Mouse (Mus musculus) small intestine, adult 2 months (tissue): ENCODE data around the gene Adcy3.

ENCODE experiments used
- CTCF ChIP-seq: fragments of 200-500 bp; IDR thresholded peaks from 2 replicates; pipeline ENCODE4 v1.5.1; 2012; ENCODE audit warnings: low read depth, mild to moderate bottlenecking, control low read depth, inconsistent platforms, low read length, moderate library complexity, mixed read lengths; ENCODE audit not compliant: insufficient replicate concordance, insufficient read length; ENCODE audit errors: extremely low read depth
- POLR2A ChIP-seq: fragments of 200-500 bp; IDR thresholded peaks from 2 replicates; pipeline ENCODE4 v1.6.1; 2012; ENCODE audit warnings: low read depth, mild to moderate bottlenecking, control low read depth, inconsistent platforms, low read length, moderate library complexity

GRCm38 (mm10) chr12:4173108-4173790, 40.3 kb downstream of the Adcy3 start:
- TF ChIP-seq POLR2A (no peak), CTCF (no peak)
